Mouse (Mus musculus) lung, postnatal 14 days (tissue): ENCODE measurements around the gene Ikbkg.
"Not testable (repeated sequence)": the region's sequence is repeated elsewhere in the genome, so short reads cannot be mapped to it uniquely, and the experiment has no call there.

Experiments
- DNase-seq: peaks from one replicate; pipeline ENCODE4 v3.0.0; 2021

The Ikbkg gene

GRCm38 (mm10) chrX:74451157-74451912 lies 58.2 kb downstream of the Ikbkg start:
- no peak for DNase-seq

GRCm38 (mm10) chrX:74452773-74453172 lies 59.7 kb downstream of the Ikbkg start:
- no peak for DNase-seq

- not testable (repeated sequence) for DNase-seq
These were observed 88.3 kb downstream of the Ikbkg start, which contains the start of gene Gm6880 for GRCm38 (mm10) chrX:74481349-74481885. Gene Gm6880, minus strand, starts transcription at chrX:74481399.

GRCm38 (mm10) chrX:74497131-74497530 lies 104.0 kb downstream of the Ikbkg start:
- no peak for DNase-seq
